Mouse (Mus musculus) bone marrow macrophage, adult 2 months (primary cell): ENCODE measurements around the gene Capn8. TPM values are rescaled to one million over a fixed set of nuclear protein-coding genes. Genes with fewer than 3 reads are reported as not detected.

ENCODE experiments used
- H3K27ac ChIP-seq: 2 replicates; pipeline ENCODE4 v1.5.1; 2012; ENCODE audit warnings: low read depth, low read length; ENCODE audit not compliant: insufficient read depth
- H3K4me1 ChIP-seq: 2 replicates; pipeline ENCODE4 v1.6.1; 2012; ENCODE audit warnings: low read length; ENCODE audit not compliant: control insufficient read depth, insufficient read depth
- H3K4me3 ChIP-seq: 2 replicates; pipeline ENCODE4 v1.5.1; 2012; ENCODE audit warnings: mild to moderate bottlenecking, low read length, moderate library complexity; ENCODE audit not compliant: insufficient read depth
- CTCF ChIP-seq: IDR thresholded peaks from 2 replicates; pipeline ENCODE4 v1.5.1; 2012; ENCODE audit warnings: low read depth, mild to moderate bottlenecking, low read length, moderate library complexity
- POLR2A ChIP-seq: IDR thresholded peaks from 2 replicates; pipeline ENCODE4 v1.6.1; 2012; ENCODE audit warnings: mild to moderate bottlenecking, low read depth, low read length, borderline replicate concordance
- polyA plus RNA-seq: library from polyadenylated mRNA; stranded (reverse); fragments of >200 nt; gene quantifications from 2 replicates; pipeline ENCODE4 v1.2.4, GENCODE M21; 2012; ENCODE audit not compliant: missing spikeins, insufficient read depth, insufficient read length

Capn8 gene
- polyA plus RNA-seq, 1 experiment = not detected

DNA sequence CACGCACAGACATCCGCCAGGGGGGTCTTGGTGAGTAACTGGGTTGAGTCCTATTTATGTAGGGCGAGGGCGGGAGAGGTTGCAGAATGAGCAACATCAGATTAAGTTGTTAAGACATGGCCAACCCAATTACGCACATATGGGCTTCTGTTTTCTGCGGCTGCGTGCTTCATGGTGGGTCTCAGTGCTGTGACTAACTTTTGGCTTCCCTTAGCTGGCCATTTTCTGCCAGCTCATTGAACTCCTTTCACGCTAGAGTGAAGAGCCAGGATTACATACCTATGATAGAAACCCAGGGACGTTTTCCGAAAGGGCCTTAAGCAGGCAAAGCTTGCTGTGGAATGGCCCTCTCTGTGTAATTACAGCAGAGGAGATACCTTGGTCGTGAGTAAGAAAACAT, 7.2 kb downstream of the Capn8 start:
- no peak for TF ChIP-seq CTCF
- TF ChIP-seq POLR2A = no peak
- H3K27ac ChIP-seq = no peak overlapping the region
- no peak overlapping the region for H3K4me3 ChIP-seq
- H3K4me1 ChIP-seq = no peaks in the 10 kb centered on the region

DNA sequence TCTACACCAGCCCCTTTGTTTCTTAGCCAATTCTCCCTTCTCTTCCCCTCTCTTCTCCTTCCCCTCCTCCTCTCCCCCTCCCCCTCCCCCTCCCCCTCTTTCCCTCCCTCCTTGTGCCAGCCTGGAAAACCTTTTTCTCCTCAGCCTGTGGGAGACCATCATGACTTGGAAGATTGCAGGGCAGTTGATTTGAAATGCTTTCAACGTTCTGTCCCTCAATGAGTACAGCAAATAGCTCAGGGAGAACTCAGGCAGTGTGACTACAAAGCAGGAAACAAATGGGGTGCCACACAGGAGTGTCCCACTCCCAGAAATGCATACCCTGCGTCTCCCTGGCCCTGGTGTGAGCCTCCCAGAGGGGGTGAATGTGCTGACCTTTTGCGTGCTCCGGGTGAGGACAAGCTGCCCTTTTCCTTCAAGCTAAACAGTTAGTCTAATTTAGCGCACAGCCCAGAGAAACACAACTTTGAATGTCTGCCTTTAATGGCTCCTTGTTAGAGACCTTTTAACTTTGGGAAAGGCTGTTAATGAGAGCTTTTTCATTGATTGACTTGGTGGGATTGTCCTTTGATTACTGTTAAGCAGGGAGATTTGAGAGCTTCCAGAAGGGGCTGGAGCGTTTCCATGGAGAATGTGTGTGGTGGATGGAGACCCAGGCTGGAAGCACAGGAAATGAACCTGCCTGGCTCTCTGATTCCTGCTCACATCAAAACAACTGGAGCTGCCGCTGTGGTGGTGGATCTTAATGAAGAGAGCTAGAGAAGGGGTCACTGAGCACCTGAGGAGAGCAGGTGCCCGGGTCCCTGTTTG, 9.3 kb downstream of the Capn8 start:
- H3K4me3 ChIP-seq = no peak overlapping the region
- TF ChIP-seq CTCF (no peak), POLR2A (no peak)
- H3K4me1 ChIP-seq = no peaks in the 10 kb centered on the region
- no peak overlapping the region for H3K27ac ChIP-seq

DNA sequence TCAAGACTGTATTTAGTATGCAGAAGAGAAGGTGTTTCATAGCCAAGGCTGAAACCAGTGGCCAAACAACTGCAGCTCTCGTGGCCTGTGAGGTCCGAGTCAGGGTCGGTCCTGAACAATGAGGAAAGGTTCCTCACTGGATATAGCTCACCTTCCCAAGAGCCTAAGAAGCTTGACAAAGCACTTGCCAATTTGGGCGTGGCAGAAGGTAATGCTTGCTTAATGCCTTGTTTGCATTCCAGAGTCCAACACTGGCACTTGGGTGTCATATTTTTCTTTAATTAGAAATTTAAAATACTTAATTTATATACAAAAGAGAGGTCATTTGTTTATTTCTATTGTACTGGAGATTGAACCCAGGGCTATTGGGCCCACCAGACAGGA, 9.9 kb downstream of the Capn8 start:
- H3K27ac ChIP-seq = no peak overlapping the region
- H3K4me1 ChIP-seq = no peaks in the 10 kb centered on the region
- H3K4me3 ChIP-seq = no peak overlapping the region
- no peak for TF ChIP-seq POLR2A
- TF ChIP-seq CTCF = no peak

DNA sequence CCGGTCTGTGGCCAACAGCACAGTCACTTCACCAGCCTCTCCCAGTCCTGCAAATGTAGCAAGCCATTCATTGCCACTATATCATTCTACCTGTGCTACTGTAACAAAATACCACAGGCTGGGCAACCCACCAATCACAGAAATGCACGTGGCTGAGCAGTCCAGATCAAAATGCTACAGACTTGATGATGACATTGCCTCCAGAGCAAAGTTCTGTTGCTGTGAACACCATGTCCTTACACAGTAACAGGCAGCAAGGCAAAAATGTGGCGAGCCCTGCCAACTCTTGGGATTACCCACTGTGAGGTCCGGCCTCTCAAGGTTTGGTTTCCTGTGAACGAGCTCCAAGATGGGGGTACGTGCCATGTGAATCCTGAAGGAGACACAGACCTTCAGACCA, 19.4 kb downstream of the Capn8 start:
- TF ChIP-seq CTCF (no peak), POLR2A (no peak)
- no peak overlapping the region for H3K4me3 ChIP-seq
- no peaks in the 10 kb centered on the region for H3K4me1 ChIP-seq
- H3K27ac ChIP-seq = no peak overlapping the region

DNA sequence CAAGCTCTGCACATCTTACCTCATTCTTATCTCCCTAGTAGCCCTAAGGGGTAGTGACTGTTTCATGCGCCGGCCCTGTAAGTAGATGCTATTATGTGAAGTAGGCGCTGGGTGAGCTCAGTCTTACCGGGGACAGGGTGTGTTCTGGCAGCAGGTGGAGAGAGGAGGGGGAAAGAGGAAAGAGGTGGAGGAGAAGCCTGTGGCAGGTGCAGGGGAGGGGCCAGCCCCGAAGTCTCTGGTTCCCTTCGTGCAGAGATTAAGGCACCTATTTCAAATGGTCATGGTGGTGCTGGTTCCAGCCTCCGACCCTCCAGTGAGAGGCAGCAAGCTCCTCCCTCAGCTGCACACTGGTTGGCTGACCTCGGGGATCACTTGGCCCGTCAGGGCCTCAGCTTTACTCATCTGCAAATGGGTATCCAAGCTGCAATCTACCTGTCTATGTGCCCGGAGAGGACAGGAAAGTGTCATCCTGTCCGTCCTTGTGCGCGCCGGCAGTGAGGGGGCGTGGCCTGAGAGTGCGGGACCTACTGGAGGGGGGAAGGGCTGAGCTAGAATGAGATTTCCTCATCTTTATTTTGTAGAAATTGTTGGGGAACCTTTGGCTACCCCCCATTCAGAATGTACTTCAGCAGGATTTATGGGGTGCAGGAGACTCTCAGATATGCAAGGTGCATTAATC, 20.5 kb downstream of the Capn8 start:
- H3K4me1 ChIP-seq = no peaks in the 10 kb centered on the region
- TF ChIP-seq POLR2A (no peak), CTCF (no peak)
- no peak overlapping the region for H3K27ac ChIP-seq
- no peak overlapping the region for H3K4me3 ChIP-seq

DNA sequence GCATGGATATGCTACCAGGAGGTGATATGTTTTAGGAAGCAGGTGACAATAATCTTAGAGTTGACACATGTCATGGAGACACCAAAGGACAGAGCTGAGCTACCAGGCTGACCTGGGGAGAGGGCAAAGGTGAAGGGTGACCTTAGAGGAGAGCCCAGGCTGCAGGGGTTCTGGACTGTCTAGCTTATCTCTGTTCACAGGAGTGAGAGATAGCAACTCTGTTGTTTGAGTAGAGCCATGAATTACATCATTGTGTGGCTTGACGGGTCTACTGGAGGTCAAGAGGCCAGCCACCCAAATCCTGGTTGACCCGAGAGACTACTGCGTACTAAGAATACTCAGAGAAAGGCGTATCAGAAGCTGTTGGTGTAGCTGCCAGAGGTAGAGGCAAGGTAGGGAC, 22.9 kb downstream of the Capn8 start:
- no peak for TF ChIP-seq POLR2A
- no peak for TF ChIP-seq CTCF
- H3K27ac ChIP-seq = no peak overlapping the region
- no peak overlapping the region for H3K4me3 ChIP-seq
- H3K4me1 ChIP-seq = no peaks in the 10 kb centered on the region

DNA sequence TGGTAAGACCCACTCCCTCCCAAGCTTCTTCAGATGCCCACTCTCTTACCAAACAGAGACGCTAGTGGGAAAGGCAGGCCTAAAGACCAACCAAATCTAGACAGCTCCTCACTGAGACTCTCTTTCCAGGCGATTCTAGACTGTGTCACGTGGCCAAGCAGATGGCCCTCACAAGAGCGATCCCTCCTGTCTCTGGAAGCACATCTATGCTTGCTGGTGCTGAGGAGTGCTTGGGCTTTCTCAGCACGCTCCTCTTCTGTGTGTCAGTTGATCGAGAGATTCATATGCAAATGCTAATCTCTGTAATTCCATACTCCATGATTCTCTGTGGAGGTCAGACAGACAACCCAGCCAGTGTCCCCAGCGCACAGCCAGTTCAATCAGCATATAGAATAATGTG, 26.7 kb downstream of the Capn8 start:
- H3K27ac ChIP-seq = no peak overlapping the region
- H3K4me3 ChIP-seq = no peak overlapping the region
- H3K4me1 ChIP-seq = no peaks in the 10 kb centered on the region
- TF ChIP-seq CTCF (no peak), POLR2A (no peak)

DNA sequence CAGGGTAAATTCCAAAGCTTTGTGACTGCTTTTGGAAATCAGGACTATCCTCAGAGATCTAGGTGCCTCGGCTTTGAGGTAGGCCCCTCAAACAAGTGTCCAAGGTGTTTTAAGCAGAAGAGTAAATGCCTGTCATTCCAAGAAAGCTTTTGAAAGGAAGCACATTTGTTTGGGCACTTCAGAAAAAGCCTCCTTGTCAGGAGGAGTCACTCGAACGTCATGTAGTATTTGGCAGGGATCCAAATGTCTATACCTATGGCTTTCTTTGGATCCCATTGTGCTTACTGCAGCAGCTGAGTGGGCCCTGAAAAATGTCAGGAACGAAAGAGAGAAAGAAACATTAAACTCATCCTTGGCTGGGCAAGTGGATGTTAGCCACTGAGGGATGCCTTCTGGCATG, 27.6 kb downstream of the Capn8 start:
- Histone ChIP-seq H3K4me3 (no peak overlapping the region), H3K4me1 (no peaks in the 10 kb centered on the region), H3K27ac (no peak overlapping the region)
- TF ChIP-seq POLR2A (no peak), CTCF (no peak)

DNA sequence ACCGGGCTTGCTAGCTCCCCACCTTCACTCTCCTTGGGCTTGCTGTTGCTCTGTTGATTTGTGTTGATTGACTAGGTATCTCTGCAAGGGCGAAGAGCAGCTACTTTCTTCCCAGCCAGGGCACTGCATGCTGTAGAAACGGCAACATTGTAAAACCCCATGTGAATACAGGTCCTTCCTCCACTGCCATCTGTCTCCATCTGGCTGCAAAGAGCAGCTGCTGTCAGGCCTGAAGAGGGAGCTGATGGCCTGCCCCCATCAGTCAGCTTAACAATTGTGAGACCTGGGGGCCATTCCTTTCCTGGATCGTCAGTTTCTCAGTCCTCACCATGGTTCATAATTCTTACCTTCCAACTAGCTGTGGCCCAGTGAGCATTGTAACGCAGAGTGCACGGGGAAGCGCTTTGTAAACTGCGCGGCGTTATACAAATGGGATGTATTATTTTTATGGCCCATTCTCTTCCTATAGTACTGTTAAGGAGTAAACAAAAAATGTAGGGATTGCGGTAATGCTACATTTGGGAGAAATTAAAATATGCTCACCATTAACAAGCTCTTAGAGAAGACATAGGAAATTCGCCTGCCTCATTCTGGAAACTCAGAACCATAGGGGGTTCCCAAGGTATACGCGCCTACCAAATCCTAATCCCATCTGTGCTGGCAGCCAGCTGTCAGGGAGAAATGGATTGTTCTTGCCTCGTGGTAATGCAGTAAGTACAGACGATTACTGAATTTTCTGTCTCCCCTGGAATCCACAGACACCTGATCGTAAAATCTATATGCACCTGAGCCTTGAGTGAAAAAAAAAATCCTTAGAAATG, 40.7 kb downstream of the Capn8 start:
- peaks cover 2% of the 10 kb centered on the region for H3K4me1 ChIP-seq
- TF ChIP-seq CTCF = no peak
- no peak for TF ChIP-seq POLR2A

DNA sequence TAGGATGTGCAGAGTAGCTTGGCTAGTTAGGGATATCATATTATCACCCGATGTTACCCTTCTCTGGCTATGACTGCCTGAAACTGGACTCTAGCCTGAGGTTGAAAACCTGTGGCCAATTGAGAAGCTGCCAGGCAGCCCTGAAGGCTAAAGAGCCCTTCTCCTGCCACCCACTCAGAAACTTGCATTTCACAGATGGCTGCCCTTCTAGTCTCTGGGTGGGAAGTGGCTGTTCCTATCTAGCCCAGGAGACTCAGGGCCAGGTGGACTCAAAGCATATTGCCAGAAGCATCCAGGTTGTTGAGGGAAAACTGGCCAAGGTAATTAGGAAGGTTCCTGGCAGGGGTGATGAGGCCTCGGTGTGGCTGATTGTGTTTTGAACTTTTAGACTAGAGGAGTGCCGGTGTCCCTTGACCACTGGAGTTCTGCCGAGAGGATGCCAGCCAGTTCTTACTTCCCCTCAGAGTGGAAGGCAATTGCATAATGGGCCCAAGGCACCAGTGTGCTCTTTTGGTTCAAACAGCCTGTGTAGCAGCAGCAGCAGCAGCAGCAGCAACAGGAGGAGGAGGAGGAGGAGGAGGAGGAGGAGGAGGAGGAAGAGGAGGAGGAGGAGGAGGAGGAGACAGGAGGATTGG, 45.0 kb downstream of the Capn8 start:
- TF ChIP-seq POLR2A (no peak), CTCF (no peak)
- Histone ChIP-seq H3K27ac (no peak overlapping the region), H3K4me3 (no peak overlapping the region), H3K4me1 (peaks cover 7% of the 10 kb centered on the region)

More for the DNA sequence above, 40.7 kb downstream of the Capn8 start:
- Histone ChIP-seq H3K27ac (no peak overlapping the region), H3K4me3 (no peak overlapping the region)
